Mouse (Mus musculus) kidney, adult 2 months (tissue): Measurements from ENCODE around the gene Ube2g1.
A peak's percentile ranks its signal among the peaks of the same experiment; 100 is the strongest.

ENCODE experiments used
- CTCF ChIP-seq: fragments of 200-500 bp; conservative IDR thresholded peaks from 2 replicates; pipeline ENCODE4 v1.5.1; 2011; ENCODE audit warnings: low read depth, mild to moderate bottlenecking, control low read depth, low read length, moderate library complexity, mixed read lengths; ENCODE audit not compliant: insufficient read depth, insufficient read length
- POLR2A ChIP-seq: fragments of 200-500 bp; IDR thresholded peaks from one replicate; pipeline ENCODE4 v1.6.1; 2011; ENCODE audit warnings: low read depth, low read length, control low read depth

DNA sequence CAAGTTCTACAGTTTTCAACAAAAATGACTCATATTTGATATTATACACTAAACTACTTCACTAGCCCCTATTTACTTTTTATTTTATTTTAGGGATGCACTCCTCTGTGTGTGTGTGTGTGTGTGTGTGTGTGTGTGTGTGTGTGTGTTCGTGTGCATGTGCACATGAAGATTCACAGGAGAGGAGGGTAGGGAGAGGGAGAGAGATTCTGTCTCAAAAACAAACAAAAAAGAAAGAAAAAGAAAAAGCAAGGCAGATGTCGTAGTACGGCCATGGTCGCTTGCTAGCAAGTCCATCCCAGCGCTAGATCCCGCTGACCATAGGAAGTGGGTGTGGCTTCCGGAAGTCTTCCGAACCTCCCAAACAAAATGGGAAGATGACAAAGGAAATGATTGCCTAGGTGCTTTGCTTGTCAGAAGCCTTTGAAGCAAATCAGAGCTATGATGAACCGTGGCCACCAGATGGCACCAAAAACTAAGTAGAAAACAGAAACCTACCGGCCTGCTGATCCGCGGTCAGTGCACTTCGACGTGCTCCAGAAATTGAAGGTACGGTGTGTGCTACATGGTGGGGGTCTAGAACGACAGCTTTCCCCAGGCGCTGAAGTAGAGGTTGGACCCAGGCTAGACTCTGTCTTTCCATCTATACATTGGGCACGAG is 36.6 kb upstream of the Ube2g1 start:
- TF ChIP-seq POLR2A (no peak), CTCF (peak; percentile 76)
